Comparison of ENCODE assay signal across 22 mouse cellular contexts in genomic region chr2:35952187-35952958, GRCm38 (mm10). TPM values are rescaled to one million over a fixed set of nuclear protein-coding genes. Genes with fewer than 3 reads are reported as not detected.
DNase-seq lines count a peak whose midpoint lies in the region; ATAC-seq and TF ChIP-seq lines count a peak whose summit lies in the region.
"Had no signal": no experiment of that assay in that cellular context is flagged by ENCODE, and none has a peak within 500 bp of the region (broad histone marks: within the 10 kb centered on the region; RNA-seq: fewer than 3 reads in every experiment).

No protein-coding gene starts in this region.

- TF ChIP-seq CTCF in left cerebral cortex, adult 2 months (IDR thresholded peaks at IDR 0.05): no peak
- TF ChIP-seq CTCF in hindbrain, postnatal 0 days (IDR thresholded peaks at IDR 0.05; ENCODE audit: low read depth): no peak

- peak; percentile 36 for DNase-seq in left cerebral cortex, adult 11 months (ENCODE audit: low spot score)
- DNase-seq in left cerebral cortex, adult 2 months (ENCODE audit: extremely low spot score in 1 of 2, low spot score in 2 of 2): no peak
- no peak for DNase-seq in neural tube, embryonic 10.5 days (ENCODE audit: extremely low spot score, low spot score)
- peak; percentile 34 for DNase-seq in hindbrain, postnatal 0 days (ENCODE audit: low spot score)
- DNase-seq in kidney, postnatal 25 days: no peak
- DNase-seq in cerebellum, adult 11 months: no peak
- DNase-seq: adrenal gland, adult 2 months; cerebellum, postnatal 14 days; gastrocnemius, postnatal 10 days; heart, adult 11 months; kidney, adult 9 months; kidney, postnatal 36 days; layer of hippocampus, adult 9-11 months; lung, adult 18-20 months; lung, postnatal 14 days; right cerebral cortex, postnatal 4 days had no signal

- no peak overlapping the region for H3K9ac ChIP-seq in neural tube, embryonic 12.5 days
- no peak overlapping the region for H3K9ac ChIP-seq in hindbrain, postnatal 0 days (replicated peaks; ENCODE audit: low read length)
- H3K9ac ChIP-seq: embryonic facial prominence, embryonic 13.5 days; heart, embryonic 13.5 days; limb, embryonic 12.5 days had no signal

- H3K27me3 ChIP-seq in neural tube, embryonic 12.5 days (replicated peaks): no peaks in the 10 kb centered on the region
- no peaks in the 10 kb centered on the region for H3K27me3 ChIP-seq in hindbrain, postnatal 0 days (ENCODE audit: insufficient read depth, low read length)
- H3K27me3 ChIP-seq: embryonic facial prominence, embryonic 13.5 days had no signal

- H3K36me3 ChIP-seq in neural tube, embryonic 12.5 days: no peaks in the 10 kb centered on the region
- H3K36me3 ChIP-seq in hindbrain, postnatal 0 days (ENCODE audit: insufficient read depth, low read length): no peaks in the 10 kb centered on the region
- H3K36me3 ChIP-seq: embryonic facial prominence, embryonic 13.5 days; heart, embryonic 13.5 days; limb, embryonic 12.5 days had no signal

- H3K4me3 ChIP-seq in left cerebral cortex, adult 2 months: no peak overlapping the region
- H3K4me3 ChIP-seq in neural tube, embryonic 12.5 days: no peak overlapping the region
- no peak overlapping the region for H3K4me3 ChIP-seq in hindbrain, postnatal 0 days (ENCODE audit: low read length)
- H3K4me3 ChIP-seq: embryonic facial prominence, embryonic 13.5 days; heart, embryonic 13.5 days; limb, embryonic 12.5 days; megakaryocyte, embryonic 14.5 days had no signal

- WGBS in neural tube, embryonic 12.5 days: 53% methylated on average over 16 of the region's 16 CpGs
- 41% methylated on average over 16 of the region's 16 CpGs for WGBS in hindbrain, postnatal 0 days

- H3K9me3 ChIP-seq in neural tube, embryonic 12.5 days: no peaks in the 10 kb centered on the region
- H3K9me3 ChIP-seq in hindbrain, postnatal 0 days (ENCODE audit: low read length): 0 out of 2 replicates have a peak, but pooled peaks cover 4% of the 10 kb centered on the region

- H3K4me1 ChIP-seq in neural tube, embryonic 12.5 days: peaks cover 13% of the 10 kb centered on the region; the same call in 1 of the 2 replicates
- H3K4me1 ChIP-seq in hindbrain, postnatal 0 days (ENCODE audit: insufficient read depth, low read length): 0 out of 2 replicates have a peak, but pooled peaks cover 5% of the 10 kb centered on the region
- H3K4me1 ChIP-seq: embryonic facial prominence, embryonic 13.5 days; heart, embryonic 13.5 days had no signal

- no peak overlapping the region for H3K27ac ChIP-seq in left cerebral cortex, adult 2 months
- H3K27ac ChIP-seq in neural tube, embryonic 12.5 days: no peak overlapping the region
- no peak overlapping the region for H3K27ac ChIP-seq in hindbrain, postnatal 0 days
- H3K27ac ChIP-seq: embryonic facial prominence, embryonic 13.5 days; heart, embryonic 13.5 days; limb, embryonic 12.5 days; stomach, postnatal 0 days had no signal

- H3K4me2 ChIP-seq in neural tube, embryonic 12.5 days (replicated peaks): 0 out of 2 replicates have a peak overlapping the region, but pooled peaks have one; percentile 14
- H3K4me2 ChIP-seq in hindbrain, postnatal 0 days (ENCODE audit: low read depth, low read length): no peak overlapping the region
- H3K4me2 ChIP-seq: embryonic facial prominence, embryonic 13.5 days; heart, embryonic 13.5 days; limb, embryonic 12.5 days had no signal

- intact Hi-C loops in left cerebral cortex, adult 2 months (cut with DNase I): no loop called here

- ATAC-seq in neural tube, embryonic 12.5 days (ENCODE audit: low FRiP score, low read depth): peak; percentile 69; the same call in 1 of the 2 replicates
- peak; percentile 48 for ATAC-seq in hindbrain, postnatal 0 days

RNA-seq across cellular contexts. Expression of gene Ttll11, which starts 27.3 kb away (rescaled TPM):
- total RNA-seq in left cerebral cortex, adult 2 months (2021): 10 to 100 TPM; 40.2 to 42.2 TPM
- polyA plus RNA-seq in neural tube, embryonic 12.5 days (2016; fragmentation: Nextera tagmentation; extraction: Ambion mirVana): 5.4 and 6.0 TPM in 2 replicates
- 8.2 and 12.4 TPM in 2 replicates for total RNA-seq in hindbrain, postnatal 0 days (2014; rRNA removed)
- 5.8 and 6.1 TPM in 2 replicates for polyA plus RNA-seq in hindbrain, postnatal 0 days (2015; fragmentation: Nextera tagmentation; extraction: Ambion mirVana)

Comparison
In these comparisons a context has a peak if more than half of its experiments do, and no peak if none do; other contexts are left out.
1. DNase-seq: peak in left cerebral cortex, adult 11 months (single experiment) and hindbrain, postnatal 0 days (single experiment); none in left cerebral cortex, adult 2 months (0 of 2), neural tube, embryonic 10.5 days (single experiment), kidney, postnatal 25 days (0 of 2) and cerebellum, adult 11 months (single experiment).